Mouse (Mus musculus): Measurements from ENCODE around the gene Tmem119. TPM values are rescaled to one million over a fixed set of nuclear protein-coding genes. Genes with fewer than 3 reads are reported as not detected.
"Not testable (repeated sequence)": the region's sequence is repeated elsewhere in the genome, so short reads cannot be mapped to it uniquely, and the experiment has no call there.

Tmem119 gene
- polyA plus RNA-seq, 1 experiment = 0.03 TPM

DNA sequence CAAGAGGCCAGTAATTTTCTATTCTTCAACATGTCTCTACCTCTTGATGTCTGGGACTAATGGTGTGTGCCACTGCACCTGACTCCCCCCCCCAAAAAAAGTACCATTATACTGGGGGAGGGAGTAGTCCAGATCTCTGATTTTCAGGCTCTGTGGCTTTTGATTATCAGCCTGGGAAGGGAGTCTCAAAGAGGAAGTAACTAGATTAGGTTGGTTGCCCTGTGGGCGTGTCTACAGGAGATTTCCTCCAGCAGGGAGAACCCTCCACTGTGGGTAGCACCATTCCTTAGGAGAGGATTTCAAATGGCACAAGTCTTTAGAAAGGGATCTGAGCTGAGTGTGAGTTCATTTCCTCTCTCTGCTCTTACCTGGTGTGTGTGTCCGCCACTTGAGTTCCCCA, 12.3 kb upstream of the Tmem119 start:
- TF ChIP-seq TAL1 (IDR thresholded peaks at IDR 0.05; ENCODE audit: low read length) (no peak), GATA1 (IDR thresholded peaks at IDR 0.05; ENCODE audit: low read length) (no peak)
- peaks cover 8% of the 10 kb centered on the region for H3K27me3 ChIP-seq (ENCODE audit: control insufficient read depth)
- H3K36me3 ChIP-seq (ENCODE audit: control insufficient read depth) = no peaks in the 10 kb centered on the region
- peaks cover 5% of the 10 kb centered on the region for H3K4me1 ChIP-seq (ENCODE audit: control insufficient read depth)
- peaks cover 7% of the 10 kb centered on the region for H3K9me3 ChIP-seq (ENCODE audit: control insufficient read depth, low read length)
- no peak overlapping the region for H3K4me3 ChIP-seq (replicated peaks)

DNA sequence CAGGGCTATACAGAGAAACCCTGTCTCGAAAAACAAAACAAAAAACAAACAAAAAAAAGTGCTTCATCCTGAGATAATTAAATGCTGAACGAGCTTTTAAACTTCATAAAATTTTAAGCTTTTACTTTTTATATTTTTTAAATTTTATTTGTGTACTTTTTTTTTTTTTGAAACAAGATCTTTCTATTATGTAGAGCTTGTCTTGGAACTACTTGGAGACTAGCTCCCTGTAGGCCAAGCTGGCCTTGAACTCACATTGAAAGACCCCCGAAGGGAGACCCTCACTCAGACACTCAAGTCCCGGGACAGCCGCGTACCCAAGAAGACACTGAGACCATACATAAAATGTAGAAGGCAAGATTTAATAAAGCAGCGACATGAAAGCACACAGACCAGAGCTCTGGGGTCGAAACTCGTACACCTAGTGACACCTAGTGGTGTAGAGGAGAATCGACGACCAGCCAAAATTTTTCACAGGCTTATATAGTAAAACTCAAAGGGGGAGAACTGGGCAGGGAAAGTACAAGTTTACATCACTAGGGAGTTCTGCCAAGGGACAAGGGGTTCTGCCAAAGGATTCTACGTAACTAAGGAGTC, 11.6 kb upstream of the Tmem119 start:
- H3K9me3 ChIP-seq (ENCODE audit: control insufficient read depth, low read length); H3K4me3 ChIP-seq (replicated peaks); H3K4me1 ChIP-seq (ENCODE audit: control insufficient read depth); H3K27me3 ChIP-seq (ENCODE audit: control insufficient read depth); H3K36me3 ChIP-seq (ENCODE audit: control insufficient read depth): not testable (repeated sequence)

DNA sequence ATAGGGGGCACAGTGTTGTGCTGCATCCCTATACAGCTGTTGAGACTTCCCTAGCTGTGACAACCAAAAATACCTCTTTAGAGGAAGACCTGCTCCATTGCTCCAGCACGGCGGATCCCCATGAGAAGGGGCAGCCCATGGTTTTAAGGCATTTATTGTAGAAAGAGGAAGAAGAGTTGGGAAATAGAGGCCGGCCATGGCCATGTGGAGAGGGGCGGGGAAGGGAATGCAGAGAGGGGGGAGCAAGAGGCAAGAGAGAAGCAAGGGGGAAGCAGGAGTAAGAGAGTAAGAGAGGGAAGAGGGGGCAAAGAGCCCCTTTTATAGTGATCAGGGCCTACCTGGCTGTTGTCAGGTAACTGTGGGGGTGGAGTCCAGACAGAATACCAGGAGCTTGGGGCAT, 9.8 kb upstream of the Tmem119 start:
- Histone ChIP-seq H3K4me3 (replicated peaks) (no peak overlapping the region), H3K9me3 (ENCODE audit: control insufficient read depth, low read length) (peaks cover 7% of the 10 kb centered on the region), H3K4me1 (ENCODE audit: control insufficient read depth) (no peaks in the 10 kb centered on the region), H3K36me3 (ENCODE audit: control insufficient read depth) (no peaks in the 10 kb centered on the region), H3K27me3 (ENCODE audit: control insufficient read depth) (peaks cover 10% of the 10 kb centered on the region)
- TF ChIP-seq GATA1 (IDR thresholded peaks at IDR 0.05; ENCODE audit: low read length) = no peak
- TF ChIP-seq TAL1 (IDR thresholded peaks at IDR 0.05; ENCODE audit: low read length) = no peak

DNA sequence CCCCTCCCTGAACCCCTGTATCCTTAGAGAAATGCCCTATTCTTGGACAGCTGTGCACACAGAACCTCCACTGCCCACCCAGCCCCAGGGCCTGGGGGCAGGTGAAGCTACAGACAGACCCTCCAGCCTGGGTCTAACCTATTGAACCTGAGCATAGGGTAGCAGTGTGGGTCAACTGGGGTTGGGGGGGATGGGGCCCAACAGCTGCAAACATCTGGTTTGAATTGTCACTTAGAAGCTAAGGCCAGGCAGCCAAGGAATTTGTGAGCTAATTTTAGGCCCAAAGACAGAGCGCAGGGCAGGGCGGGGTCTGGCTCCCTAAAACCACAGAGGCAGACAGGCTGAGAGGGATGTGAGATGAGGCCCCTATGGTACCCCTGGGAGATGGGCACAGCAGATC, 7.9 kb upstream of the Tmem119 start:
- peaks cover 7% of the 10 kb centered on the region for H3K9me3 ChIP-seq (ENCODE audit: control insufficient read depth, low read length)
- no peak overlapping the region for H3K4me3 ChIP-seq (replicated peaks)
- no peak for TF ChIP-seq TAL1 (IDR thresholded peaks at IDR 0.05; ENCODE audit: low read length)
- no peak for TF ChIP-seq GATA1 (IDR thresholded peaks at IDR 0.05; ENCODE audit: low read length)
- no peaks in the 10 kb centered on the region; the same call in 1 of the 2 replicates for H3K4me1 ChIP-seq (ENCODE audit: control insufficient read depth)
- H3K27me3 ChIP-seq (ENCODE audit: control insufficient read depth) = peaks cover 2% of the 10 kb centered on the region; the same call in 1 of the 2 replicates
- no peaks in the 10 kb centered on the region for H3K36me3 ChIP-seq (ENCODE audit: control insufficient read depth)

DNA sequence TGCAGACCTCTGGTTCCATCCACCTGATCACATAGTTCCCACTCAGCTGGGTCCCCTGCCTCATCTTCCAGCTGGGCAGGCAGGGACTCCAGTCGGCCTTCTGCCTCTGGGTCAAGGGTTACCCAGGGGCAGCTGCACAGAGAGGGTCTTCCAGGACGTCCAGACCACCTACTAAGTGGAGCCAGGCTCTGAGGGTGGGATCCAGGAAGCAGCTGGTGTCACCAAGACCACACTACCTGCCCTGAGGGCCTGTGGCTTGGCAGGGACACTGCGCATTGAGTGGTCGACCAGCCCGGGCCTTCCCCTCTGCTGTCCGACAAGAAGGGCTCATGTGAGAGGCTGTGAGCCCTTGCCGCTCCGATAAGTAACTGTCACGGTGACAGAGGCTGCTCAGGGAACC, 7.4 kb upstream of the Tmem119 start:
- TF ChIP-seq GATA1 (IDR thresholded peaks at IDR 0.05; ENCODE audit: low read length) (no peak), TAL1 (IDR thresholded peaks at IDR 0.05; ENCODE audit: low read length) (no peak)
- H3K9me3 ChIP-seq (ENCODE audit: control insufficient read depth, low read length) = peaks cover 7% of the 10 kb centered on the region
- H3K4me3 ChIP-seq (replicated peaks) = no peak overlapping the region
- H3K27me3 ChIP-seq (ENCODE audit: control insufficient read depth) = peaks cover 2% of the 10 kb centered on the region; the same call in 1 of the 2 replicates
- no peaks in the 10 kb centered on the region for H3K36me3 ChIP-seq (ENCODE audit: control insufficient read depth)
- H3K4me1 ChIP-seq (ENCODE audit: control insufficient read depth) = no peaks in the 10 kb centered on the region; the same call in 1 of the 2 replicates

DNA sequence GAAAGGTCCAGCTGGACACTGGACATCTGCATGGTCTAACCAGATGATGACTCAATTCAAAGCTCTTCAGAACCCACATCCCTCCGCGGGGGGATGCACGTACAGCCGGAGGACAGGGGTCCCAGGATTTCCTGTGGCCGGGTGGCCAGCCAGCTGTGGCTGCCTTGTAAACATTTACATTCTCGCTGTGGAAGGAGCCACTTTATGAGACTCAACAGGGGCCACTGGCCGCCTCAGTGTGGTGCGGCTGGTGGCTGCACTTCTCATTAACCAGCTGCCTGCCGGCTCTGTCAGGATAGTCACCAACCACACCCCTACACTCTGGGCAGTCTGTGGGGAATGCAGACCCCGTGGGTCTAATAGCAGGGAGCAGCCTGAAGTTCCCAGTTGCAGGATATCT, 6.1 kb upstream of the Tmem119 start:
- peaks cover 4% of the 10 kb centered on the region for H3K9me3 ChIP-seq (ENCODE audit: control insufficient read depth, low read length)
- no peaks in the 10 kb centered on the region; the same call in 1 of the 2 replicates for H3K4me1 ChIP-seq (ENCODE audit: control insufficient read depth)
- peaks cover 5% of the 10 kb centered on the region; the same call in 1 of the 2 replicates for H3K27me3 ChIP-seq (ENCODE audit: control insufficient read depth)
- no peak for TF ChIP-seq TAL1 (IDR thresholded peaks at IDR 0.05; ENCODE audit: low read length)
- no peak for TF ChIP-seq GATA1 (IDR thresholded peaks at IDR 0.05; ENCODE audit: low read length)
- no peak overlapping the region for H3K4me3 ChIP-seq (replicated peaks)
- H3K36me3 ChIP-seq (ENCODE audit: control insufficient read depth) = no peaks in the 10 kb centered on the region

DNA sequence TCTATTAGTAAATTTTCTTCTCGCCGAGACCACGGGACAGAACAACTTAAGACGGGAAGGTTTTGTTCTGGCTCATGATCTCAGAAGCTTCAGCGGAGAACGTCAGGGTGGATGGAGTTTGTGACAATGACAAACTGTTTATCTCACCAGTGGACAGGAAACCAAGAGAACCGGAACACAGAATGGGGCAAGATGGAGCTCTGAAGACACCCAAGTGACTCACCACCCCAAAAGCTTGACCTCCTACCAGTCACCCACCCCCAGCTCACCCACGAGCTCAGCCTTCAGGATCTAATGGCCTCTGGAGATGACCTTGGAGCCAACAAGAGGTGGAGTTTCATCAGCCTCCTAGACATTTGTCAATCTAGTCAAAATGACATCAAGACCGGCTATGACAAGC, 5.0 kb upstream of the Tmem119 start:
- Histone ChIP-seq H3K36me3 (ENCODE audit: control insufficient read depth) (no peaks in the 10 kb centered on the region), H3K27me3 (ENCODE audit: control insufficient read depth) (peaks cover 7% of the 10 kb centered on the region; the same call in 1 of the 2 replicates), H3K4me3 (replicated peaks) (no peak overlapping the region), H3K9me3 (ENCODE audit: control insufficient read depth, low read length) (peaks cover 3% of the 10 kb centered on the region; the same call in 1 of the 2 replicates), H3K4me1 (ENCODE audit: control insufficient read depth) (no peaks in the 10 kb centered on the region; the same call in 1 of the 2 replicates)
- TF ChIP-seq TAL1 (IDR thresholded peaks at IDR 0.05; ENCODE audit: low read length) = no peak
- TF ChIP-seq GATA1 (IDR thresholded peaks at IDR 0.05; ENCODE audit: low read length) = no peak

DNA sequence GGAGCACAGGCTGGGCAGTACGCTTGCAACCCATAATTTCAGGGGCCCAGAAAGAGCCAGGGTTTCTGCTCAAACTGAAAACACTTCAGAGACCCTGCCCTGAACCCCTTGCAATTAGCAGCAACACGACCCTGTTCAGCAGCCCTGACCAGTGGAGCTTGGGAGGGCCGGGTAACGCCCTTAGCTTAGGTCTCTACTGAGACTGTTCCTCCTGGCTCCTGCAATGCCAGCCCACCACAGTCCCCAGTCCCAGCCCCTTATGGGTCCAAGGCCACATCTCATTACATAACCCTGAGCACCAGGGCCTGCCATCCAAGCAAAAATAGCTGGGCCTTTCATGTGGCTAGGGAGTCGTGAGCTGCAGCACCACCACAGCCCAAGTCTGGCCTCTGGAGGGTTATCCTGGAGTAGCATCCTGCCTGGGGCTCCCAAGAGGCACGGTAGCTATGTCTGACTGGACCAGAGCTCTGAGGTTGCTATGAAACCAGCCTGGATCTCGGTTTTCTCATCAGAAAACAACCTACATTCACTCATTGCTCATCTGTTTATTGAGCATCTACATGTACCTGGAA, 4.2 kb upstream of the Tmem119 start:
- Histone ChIP-seq H3K4me1 (ENCODE audit: control insufficient read depth) (no peaks in the 10 kb centered on the region; the same call in 1 of the 2 replicates), H3K36me3 (ENCODE audit: control insufficient read depth) (no peaks in the 10 kb centered on the region), H3K4me3 (replicated peaks) (no peak overlapping the region), H3K9me3 (ENCODE audit: control insufficient read depth, low read length) (peaks cover 3% of the 10 kb centered on the region; the same call in 1 of the 2 replicates), H3K27me3 (ENCODE audit: control insufficient read depth) (peaks cover 13% of the 10 kb centered on the region)
- no peak for TF ChIP-seq GATA1 (IDR thresholded peaks at IDR 0.05; ENCODE audit: low read length)
- no peak for TF ChIP-seq TAL1 (IDR thresholded peaks at IDR 0.05; ENCODE audit: low read length)

DNA sequence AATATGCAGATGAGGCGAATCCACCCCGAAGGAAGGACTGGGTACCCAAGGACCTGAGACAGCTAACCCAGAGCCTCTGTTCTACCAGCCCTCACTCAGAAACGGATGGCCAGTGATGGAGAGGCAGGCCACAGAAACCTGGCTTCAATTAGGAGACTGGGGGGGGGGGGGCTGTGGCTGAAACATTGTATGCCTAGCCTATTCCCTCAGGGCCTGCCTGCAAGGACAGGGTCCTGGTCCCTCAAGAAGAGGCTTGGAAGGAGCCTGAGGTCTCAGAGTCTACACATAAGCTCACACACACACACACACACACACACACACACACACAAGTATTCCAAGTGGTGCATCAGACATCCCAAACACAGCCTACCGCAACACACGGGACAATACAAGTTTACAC, 625 bp downstream of the Tmem119 start:
- H3K4me1 ChIP-seq (ENCODE audit: control insufficient read depth) = no peaks in the 10 kb centered on the region; the same call in 1 of the 2 replicates
- TF ChIP-seq TAL1 (IDR thresholded peaks at IDR 0.05; ENCODE audit: low read length) (no peak), GATA1 (IDR thresholded peaks at IDR 0.05; ENCODE audit: low read length) (no peak)
- H3K27me3 ChIP-seq (ENCODE audit: control insufficient read depth) = peaks cover 21% of the 10 kb centered on the region
- peaks cover 3% of the 10 kb centered on the region; the same call in 1 of the 2 replicates for H3K9me3 ChIP-seq (ENCODE audit: control insufficient read depth, low read length)
- H3K36me3 ChIP-seq (ENCODE audit: control insufficient read depth) = no peaks in the 10 kb centered on the region
- H3K4me3 ChIP-seq (replicated peaks) = no peak overlapping the region
